Mouse (Mus musculus): Measurements from ENCODE around the gene Lonrf2.

The Lonrf2 gene

GRCm38 (mm10) chr1:38767812-38768211 is 68.7 kb downstream of the Lonrf2 start:
- peak; percentile 87 for DNase-seq

GRCm38 (mm10) chr1:38766661-38767572 is 69.6 kb downstream of the Lonrf2 start:
- DNase-seq, result no peak

GRCm38 (mm10) chr1:38766254-38766653 is 70.3 kb downstream of the Lonrf2 start:
- no peak for DNase-seq

- no peak for DNase-seq
These were observed 72.4 kb downstream of the Lonrf2 start for GRCm38 (mm10) chr1:38763960-38764613.

DNA sequence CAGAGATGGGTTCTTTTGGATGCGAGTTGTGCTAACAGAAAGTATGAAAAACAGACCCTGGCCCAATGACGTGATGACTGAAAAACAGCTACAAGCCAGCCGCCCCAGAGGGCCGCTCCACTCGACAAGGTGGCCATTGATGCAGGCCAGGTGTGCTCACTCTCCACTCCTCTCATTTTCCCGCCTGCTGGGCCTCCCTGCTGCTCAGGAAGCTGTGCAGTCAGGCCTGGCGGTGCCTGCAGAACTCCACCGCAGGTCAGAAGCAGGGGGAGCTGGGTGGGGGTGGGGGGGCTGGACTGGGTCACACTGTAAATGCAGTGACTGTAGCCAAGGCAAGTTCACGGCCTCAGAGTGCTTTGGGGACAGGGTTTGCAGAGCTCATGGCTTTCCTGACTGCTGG is 76.1 kb downstream of the Lonrf2 start:
- DNase-seq, result no peak

DNA sequence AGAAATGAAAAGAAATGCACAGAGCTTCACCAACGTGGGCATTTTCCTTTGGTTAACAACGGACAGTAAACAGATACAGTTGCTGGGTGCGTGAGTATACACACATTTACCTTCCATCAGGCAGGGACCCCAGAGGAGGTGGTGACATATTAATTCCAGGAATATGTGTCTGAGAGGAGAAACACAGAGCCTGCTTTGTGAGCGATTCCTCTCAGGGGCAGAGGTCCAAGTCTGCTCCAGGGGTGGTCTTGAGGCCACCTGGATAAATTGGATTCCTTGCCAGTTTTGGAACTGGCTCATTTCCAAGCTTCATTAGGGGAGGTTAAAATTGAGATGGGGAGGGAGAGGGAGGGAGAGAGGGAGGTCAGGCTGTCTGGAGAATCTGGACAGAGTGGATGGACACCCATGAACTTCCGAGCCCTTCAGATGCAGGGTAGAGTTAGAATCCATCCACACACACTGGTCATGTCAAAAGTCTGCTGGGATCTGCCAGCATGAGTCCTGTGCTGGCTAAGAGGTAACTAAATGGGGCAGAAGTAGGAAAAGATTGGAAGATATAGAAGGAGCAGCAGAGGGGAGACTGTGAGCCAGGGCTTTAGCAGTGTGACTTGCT is 78.6 kb downstream of the Lonrf2 start:
- DNase-seq, result no peak

- no peak for DNase-seq
These were observed 92.6 kb downstream of the Lonrf2 start for GRCm38 (mm10) chr1:38743863-38744262.

Data from thymus, postnatal 14 days (tissue).